Mouse (Mus musculus) thymus, postnatal 4 days (tissue): ENCODE measurements around the gene Zfp354b.
A peak's percentile ranks its signal among the peaks of the same experiment; 100 is the strongest.

Experiments used
- DNase-seq: peaks from one replicate; pipeline ENCODE4 v3.0.0; 2021

The Zfp354b gene

GRCm38 (mm10) chr11:50931451-50931866, at the start of gene Zfp354b:
Gene Zfp354b (minus strand): TSS chr11:50931633.
- peak; percentile 72 for DNase-seq

- DNase-seq, result no peak
Observed at GRCm38 (mm10) chr11:50977216-50977615, 45.8 kb upstream of the Zfp354b start.

DNA sequence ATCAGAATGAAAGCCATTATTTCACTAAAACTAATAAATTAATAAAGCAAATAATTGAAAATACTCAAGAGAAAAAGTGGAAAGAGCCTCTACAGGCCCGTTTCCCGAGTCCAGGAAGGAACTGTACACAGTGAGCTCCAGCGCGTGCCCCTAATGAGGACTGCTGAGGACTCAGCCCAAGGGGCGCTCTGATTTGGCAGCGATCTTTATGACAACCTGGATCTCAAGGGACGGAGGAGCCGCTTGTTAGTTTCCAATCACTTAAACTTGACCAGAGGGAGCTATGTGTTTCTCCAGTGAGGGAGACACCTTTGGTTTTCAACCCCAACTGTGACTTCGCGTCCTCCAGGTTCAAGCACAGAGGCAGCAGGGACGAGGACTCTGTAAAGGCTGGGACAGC, 34.8 kb upstream of the Zfp354b start, which contains the start of gene Olfr1378:
Olfr1378 (plus strand) TSS at position 301 of the 400 bp plus-strand sequence.
- no peak for DNase-seq

- DNase-seq, result no peak
Observed at GRCm38 (mm10) chr11:50964886-50965285, 33.5 kb upstream of the Zfp354b start.

DNA sequence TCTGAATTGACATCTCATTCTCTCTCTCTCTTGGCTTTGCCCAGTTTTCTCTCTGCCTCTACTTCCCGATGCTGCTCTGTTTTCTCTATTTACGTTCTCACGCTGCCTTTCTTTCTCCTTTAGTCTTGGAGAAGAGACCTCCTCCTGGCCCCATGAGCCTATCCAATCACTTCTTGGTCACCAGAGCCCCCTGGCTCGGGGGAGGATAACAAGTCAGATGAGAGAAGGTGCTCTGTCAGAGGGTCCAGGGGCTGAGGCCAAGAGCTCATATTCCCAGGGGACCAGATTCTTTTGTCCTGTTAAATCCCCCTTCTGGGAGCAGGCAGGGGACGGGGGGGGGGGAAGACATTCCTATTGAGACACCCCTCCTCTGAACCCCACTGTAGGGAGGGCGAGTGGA, 22.2 kb upstream of the Zfp354b start, which contains the start of gene Prop1:
Prop1 (minus strand) TSS at position 101 of the 400 bp plus-strand sequence.
- DNase-seq, result no peak

- no peak for DNase-seq
Observed at GRCm38 (mm10) chr11:50952290-50952689, 20.9 kb upstream of the Zfp354b start.

DNA sequence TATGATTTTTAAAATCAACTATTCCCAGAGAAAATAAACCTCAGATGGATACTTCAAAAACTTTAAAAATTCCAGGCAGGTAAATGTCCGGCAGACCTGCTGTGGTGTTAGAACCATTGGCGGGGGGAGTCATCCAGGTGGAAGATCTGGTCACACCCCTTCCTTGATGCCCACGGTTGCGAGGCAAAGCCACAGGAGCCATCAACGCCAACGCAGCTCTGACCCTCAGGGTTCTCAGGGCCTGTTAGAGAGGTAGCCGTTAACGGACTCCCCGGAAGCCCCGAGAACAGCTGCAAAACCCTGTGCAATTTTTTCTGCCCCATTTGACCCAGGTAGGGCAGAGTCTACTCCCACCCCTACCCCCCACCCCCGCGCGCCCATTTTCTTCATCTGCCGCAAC, 12.1 kb upstream of the Zfp354b start, which contains the start of gene 4933414I15Rik:
4933414I15Rik (minus strand) TSS at position 260 of the 400 bp plus-strand sequence.
- DNase-seq, result no peak

- no peak for DNase-seq
Observed at GRCm38 (mm10) chr11:50942386-50942785, 11.0 kb upstream of the Zfp354b start.

DNA sequence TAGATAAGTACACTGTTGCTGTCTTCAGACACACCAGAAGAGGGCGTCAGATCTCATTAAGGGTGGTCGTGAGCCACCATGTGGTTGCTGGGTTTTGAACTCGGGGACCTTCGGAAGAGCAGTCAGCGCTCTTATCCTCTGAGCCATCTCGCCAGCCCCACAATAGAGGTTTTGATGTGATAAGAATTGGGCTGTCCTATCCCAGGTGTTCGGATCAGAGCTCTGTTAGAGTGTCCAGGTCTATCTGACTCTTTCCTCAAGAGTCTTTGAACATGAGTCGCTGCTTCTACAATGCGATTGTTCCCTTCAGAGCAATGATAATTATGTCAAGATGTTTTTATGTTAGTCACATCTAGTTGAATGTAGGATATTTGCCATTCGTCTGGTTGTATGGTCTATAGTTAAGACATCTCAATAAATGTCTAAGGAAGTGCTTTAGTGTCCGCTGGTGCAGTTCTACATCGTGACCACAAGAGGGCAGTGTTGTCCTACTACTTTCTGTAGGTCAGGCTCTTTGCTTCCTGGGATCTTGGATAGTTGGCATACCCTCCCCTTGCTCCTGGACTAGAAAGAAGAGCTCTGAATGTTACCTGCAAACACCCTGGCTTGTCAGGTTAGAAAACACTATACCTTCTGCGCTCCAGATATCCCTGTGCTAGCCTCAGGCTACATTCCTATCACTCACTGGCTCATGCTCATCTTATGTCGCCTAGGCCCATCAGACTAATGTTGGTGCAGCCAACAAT, 8.4 kb upstream of the Zfp354b start:
- DNase-seq, result no peak

GRCm38 (mm10) chr11:50938435-50938834, 7.0 kb upstream of the Zfp354b start:
- DNase-seq, result no peak

GRCm38 (mm10) chr11:50932040-50932439, 607 bp upstream of the Zfp354b start:
- no peak for DNase-seq

GRCm38 (mm10) chr11:50931021-50931420, 412 bp downstream of the Zfp354b start:
- DNase-seq, result no peak

DNA sequence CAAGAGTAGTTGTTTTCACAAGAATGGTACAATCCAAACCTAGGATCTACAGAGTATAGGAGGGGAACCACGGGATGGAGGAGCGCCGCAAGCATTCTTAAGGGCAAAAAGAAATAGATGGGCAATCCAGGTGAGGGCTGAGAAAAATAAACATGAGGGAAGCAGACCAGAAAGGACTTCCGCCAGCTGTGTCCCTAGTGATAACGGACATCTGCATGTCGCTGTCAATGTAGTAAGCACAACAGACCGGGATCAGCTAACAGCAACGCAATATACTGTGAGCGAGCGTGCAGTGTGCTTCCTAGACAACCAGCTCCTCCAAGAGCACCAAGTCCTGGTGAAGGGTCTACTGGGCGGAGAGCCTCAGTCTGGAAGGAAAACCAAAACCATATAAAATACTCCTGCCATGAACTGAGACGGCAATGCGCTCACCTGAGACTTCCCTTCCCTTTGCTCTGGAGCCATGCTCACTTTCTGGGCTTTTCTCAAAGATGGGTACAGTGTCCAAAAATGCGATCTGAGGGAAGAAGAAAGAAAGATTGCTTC, 891 bp downstream of the Zfp354b start:
- DNase-seq, result no peak

DNA sequence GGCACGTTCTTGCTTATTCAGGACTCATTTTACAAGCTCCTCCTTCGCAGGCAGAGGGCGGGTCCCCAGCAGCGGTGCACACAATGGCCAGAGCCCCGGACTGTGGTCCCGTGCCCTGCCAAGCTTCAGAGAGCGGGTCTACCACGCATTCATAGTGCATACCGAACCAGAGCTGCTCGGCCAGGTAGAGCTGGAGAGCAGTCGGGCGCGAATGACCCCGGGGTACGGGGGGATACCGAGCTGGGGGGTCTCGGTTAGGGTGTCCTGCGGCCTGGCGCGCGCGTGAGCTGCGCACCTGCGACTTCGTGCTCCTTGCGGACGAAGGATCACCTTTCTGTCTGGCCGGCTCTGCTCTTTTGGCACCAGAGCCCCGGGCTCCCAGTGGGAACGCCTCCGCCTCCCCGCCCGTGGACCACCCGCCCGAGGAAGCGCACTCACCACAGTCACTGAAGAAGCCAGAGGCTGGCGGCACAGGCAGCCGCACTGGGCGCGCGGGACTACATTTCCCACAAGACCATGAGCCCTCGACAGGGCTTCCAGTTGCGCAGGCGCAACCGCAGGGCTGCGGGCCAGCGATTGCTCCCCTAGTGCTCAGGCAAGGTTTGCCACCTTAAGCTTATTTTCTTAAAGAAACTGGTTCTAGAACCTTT, 15.6 kb downstream of the Zfp354b start, which contains the start of gene Zfp2:
Zfp2 (minus strand) TSS at position 495 of the 650 bp plus-strand sequence.
- peak; percentile 93 for DNase-seq

- no peak for DNase-seq
Observed at GRCm38 (mm10) chr11:50914461-50914860, 17.0 kb downstream of the Zfp354b start.

- DNase-seq, result no peak
Observed at GRCm38 (mm10) chr11:50913301-50913700, 18.1 kb downstream of the Zfp354b start.

- DNase-seq, result no peak
Observed at GRCm38 (mm10) chr11:50908136-50908535, 23.3 kb downstream of the Zfp354b start.

DNA sequence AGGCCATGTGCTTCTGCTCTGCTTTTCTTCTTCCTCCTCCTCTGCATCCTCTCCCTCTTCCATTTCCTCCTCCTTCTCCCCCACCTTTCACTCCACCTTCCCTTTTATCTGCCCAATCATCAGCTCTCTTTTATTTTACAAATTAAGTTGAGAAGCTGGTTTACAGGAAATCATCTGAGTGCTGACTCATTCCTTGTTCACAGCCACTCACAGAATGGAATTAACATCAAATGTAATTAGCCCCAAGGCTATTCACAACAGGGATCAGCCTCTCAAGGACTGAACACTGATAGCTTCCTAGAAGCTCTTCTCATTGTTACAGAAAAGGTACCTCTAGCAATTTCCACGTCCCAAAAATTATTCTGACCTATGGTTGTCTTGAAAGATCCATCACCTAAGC, 34.1 kb downstream of the Zfp354b start:
- no peak for DNase-seq

- peak; percentile 62 for DNase-seq
Observed at GRCm38 (mm10) chr11:50892441-50892840, 39.0 kb downstream of the Zfp354b start.

DNA sequence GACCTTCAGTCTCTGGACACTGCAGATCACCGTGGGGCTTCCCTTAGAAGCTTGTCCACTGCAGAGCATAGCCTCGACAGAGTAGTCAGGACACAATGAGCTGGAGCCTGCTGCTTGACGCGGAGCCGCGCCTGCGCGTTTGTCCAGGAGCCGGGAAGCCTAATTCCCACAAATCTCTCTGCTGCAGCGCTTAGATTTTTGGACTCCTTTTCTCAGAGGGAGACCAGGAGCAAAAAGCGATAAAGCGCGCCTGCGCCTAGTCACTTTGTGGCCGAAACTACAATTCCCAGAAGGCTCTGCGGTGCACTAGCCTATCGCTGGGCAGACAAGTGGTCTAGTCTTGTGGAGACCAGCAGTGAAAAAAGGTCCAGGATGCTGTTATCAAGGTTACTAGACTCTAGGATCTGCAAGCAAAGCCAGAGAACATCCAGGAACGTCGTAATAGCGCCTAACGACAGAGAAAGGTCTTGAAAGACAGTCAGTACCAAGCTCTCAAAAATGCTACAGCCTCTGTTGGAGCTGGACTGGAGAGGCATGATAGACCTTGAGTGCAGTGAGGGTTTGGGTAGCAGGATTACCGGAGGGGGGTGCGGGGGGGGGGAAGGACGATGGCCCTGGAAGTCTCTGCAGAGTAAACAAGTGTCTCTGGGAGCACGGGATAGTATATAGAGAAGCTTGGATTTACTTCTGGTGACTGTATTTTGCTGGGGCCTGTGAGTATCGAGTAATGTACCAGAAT, 43.9 kb downstream of the Zfp354b start, which contains the start of gene Zfp454:
Zfp454 (minus strand) TSS at position 262 of the 739 bp plus-strand sequence.
- peak; percentile 37 for DNase-seq

DNA sequence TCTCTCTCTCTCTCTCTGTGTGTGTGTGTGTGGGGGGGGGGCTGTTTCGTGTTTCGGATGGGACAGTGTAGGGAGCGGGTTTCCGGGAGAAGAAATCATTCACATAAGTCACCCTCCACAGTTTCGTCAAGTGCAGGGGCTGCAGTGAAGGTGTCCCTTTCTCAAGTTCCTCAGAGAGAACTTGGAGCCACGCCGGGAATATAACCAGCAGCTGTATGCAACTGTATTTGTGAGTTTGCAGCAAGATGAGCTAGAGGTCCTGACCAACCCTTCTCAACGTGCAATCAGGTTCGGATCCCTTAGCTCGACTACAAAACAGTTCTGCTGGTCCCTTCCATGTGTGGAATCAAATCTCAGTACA, 44.5 kb downstream of the Zfp354b start:
- DNase-seq, result no peak

DNA sequence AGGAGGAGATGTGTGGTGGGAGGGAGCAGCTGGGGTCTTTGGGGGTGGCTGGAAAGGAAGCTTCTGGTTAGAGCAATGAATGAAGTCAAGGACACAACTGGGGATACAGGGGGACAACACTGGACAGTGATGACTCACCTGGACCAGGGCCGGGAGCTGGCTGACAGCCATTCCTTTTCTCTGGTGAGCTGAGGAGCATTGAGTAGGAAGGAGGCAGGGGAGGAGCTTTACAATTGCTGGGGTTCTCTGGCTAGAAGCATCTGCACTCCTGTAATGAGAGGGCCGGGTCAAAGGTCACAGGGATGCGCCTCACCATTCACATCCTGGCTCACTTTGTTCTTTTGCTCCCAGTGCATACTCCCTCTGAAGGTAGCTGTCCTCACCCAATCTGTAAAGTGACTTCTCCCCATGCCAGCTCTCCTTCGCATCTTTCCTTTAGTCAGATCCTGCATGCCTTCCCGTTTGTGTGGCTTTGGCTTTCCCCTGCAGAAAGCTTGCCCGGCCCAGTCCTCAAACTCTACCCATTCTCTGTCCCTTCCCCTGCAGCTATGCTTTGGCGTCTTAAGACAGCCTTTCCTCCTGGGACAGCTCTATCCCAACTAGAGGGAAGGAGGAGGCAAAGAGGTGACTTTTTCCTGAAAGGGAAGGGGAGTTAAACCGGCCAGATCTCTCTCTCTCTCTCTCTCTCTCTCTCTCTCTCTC, 45.1 kb downstream of the Zfp354b start:
- no peak for DNase-seq
